8 mouse cellular contexts compared by ENCODE assay signal in the genomic region with DNA sequence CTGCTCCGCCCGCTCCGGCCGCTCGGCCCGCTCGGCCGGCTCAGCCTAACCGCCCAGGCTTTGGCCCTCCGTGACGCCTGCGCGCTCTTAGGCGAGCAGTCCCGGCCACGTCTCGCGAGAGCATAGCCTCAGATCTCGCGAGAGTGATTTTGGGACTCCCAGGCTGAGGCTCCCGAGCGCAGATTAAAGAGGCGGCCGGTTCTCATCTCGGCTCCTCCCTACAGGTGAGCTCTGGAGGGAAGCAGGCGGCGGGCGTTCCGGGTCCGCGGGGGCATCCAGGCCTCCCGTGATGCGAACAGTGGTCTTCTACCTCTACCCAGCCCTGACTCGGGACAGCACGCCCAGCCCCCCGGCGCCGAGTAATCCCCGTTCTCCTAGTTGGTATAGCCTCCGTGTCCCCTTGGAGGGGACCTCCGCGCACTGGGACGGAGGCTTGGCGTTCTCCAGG. TPM values are rescaled to one million over a fixed set of nuclear protein-coding genes. Genes with fewer than 3 reads are reported as not detected.
DNase-seq lines count a peak whose midpoint lies in the region; ATAC-seq and TF ChIP-seq lines count a peak whose summit lies in the region.

Ofd1 (minus strand) TSS at position 89 of the 448 bp plus-strand sequence.

- H3K9me3 ChIP-seq in ES-Bruce4 (replicated peaks; ENCODE audit: control insufficient read depth, insufficient read depth, low read length, poor library complexity, severe bottlenecking), result no peaks in the 10 kb centered on the region
- H3K9me3 ChIP-seq in forebrain, embryonic 13.5 days (replicated peaks), result no peaks in the 10 kb centered on the region
- no peaks in the 10 kb centered on the region for H3K9me3 ChIP-seq in neural tube, embryonic 15.5 days (replicated peaks)

- TF ChIP-seq CTCF in ES-Bruce4 (IDR thresholded peaks at IDR 0.05; ENCODE audit: low read depth, low read length), result no peak

- 22% methylated on average over 33 of the region's 44 CpGs for WGBS in forebrain, embryonic 13.5 days
- 16% methylated on average over 43 of the region's 44 CpGs for WGBS in neural tube, embryonic 15.5 days

- DNase-seq in heart, postnatal 14 days, result peak; percentile 90 to 92
- DNase-seq in layer of hippocampus, adult 11-12 months (ENCODE audit: low spot score), result peak; percentile 90
- DNase-seq in lung, adult 18-20 months, result peak; percentile 91 to 93
- peak; percentile 91 for DNase-seq in testis, postnatal 14 days (ENCODE audit: low spot score)

- TF ChIP-seq POLR2A in ES-Bruce4 (IDR thresholded peaks at IDR 0.05; ENCODE audit: insufficient read depth, low read length), result peak; percentile 8

- no peaks in the 10 kb centered on the region for H3K27me3 ChIP-seq in ES-Bruce4 (ENCODE audit: control insufficient read depth, insufficient read depth, low read length, poor library complexity, severe bottlenecking)
- peaks cover 15% of the 10 kb centered on the region; the same call in 1 of the 2 replicates for H3K27me3 ChIP-seq in forebrain, embryonic 13.5 days
- H3K27me3 ChIP-seq in neural tube, embryonic 15.5 days (replicated peaks), result peaks cover 6% of the 10 kb centered on the region; the same call in 1 of the 2 replicates

- H3K4me2 ChIP-seq in forebrain, embryonic 13.5 days, result peak within 1 kb of the TSS; percentile 64
- H3K4me2 ChIP-seq in neural tube, embryonic 15.5 days, result peak within 1 kb of the TSS; percentile 58

- no peak for TF ChIP-seq EP300 in ES-Bruce4 (IDR thresholded peaks at IDR 0.05; ENCODE audit: insufficient read depth, low read depth, low read length)

- peak within 1 kb of the TSS; percentile 96 for H3K4me3 ChIP-seq in ES-Bruce4 (ENCODE audit: low read depth, low read length)
- peak within 1 kb of the TSS; percentile 57 for H3K4me3 ChIP-seq in forebrain, embryonic 13.5 days
- peak within 1 kb of the TSS; percentile 59 for H3K4me3 ChIP-seq in neural tube, embryonic 15.5 days (replicated peaks)

- ATAC-seq in cerebellum, adult (ENCODE audit: insufficient number of reproducible peaks, low FRiP score, low TSS enrichment), result peak; percentile 99
- ATAC-seq in forebrain, embryonic 13.5 days, result peak; percentile 99
- ATAC-seq in neural tube, embryonic 15.5 days (ENCODE audit: low FRiP score), result peak; percentile 99

- no peaks in the 10 kb centered on the region for H3K4me1 ChIP-seq in ES-Bruce4 (ENCODE audit: control insufficient read depth, insufficient read depth, low read length)
- H3K4me1 ChIP-seq in forebrain, embryonic 13.5 days, result peaks cover 8% of the 10 kb centered on the region; the same call in 1 of the 2 replicates
- H3K4me1 ChIP-seq in neural tube, embryonic 15.5 days, result peaks cover 10% of the 10 kb centered on the region; the same call in 1 of the 2 replicates

- H3K36me3 ChIP-seq in ES-Bruce4 (ENCODE audit: control insufficient read depth, insufficient read depth, low read length, poor library complexity, severe bottlenecking), result no peaks in the 10 kb centered on the region
- H3K36me3 ChIP-seq in forebrain, embryonic 13.5 days (ENCODE audit: poor library complexity, severe bottlenecking), result no peaks in the 10 kb centered on the region
- H3K36me3 ChIP-seq in neural tube, embryonic 15.5 days, result no peaks in the 10 kb centered on the region

- peak within 1 kb of the TSS; percentile 99 for H3K9ac ChIP-seq in ES-Bruce4 (ENCODE audit: low read depth, poor library complexity, severe bottlenecking)
- peak within 1 kb of the TSS; percentile 85 for H3K9ac ChIP-seq in forebrain, embryonic 13.5 days
- peak within 1 kb of the TSS; percentile 65 for H3K9ac ChIP-seq in neural tube, embryonic 15.5 days (replicated peaks)

- H3K27ac ChIP-seq in ES-Bruce4 (ENCODE audit: insufficient read depth, low read length), result no peak within 1 kb of the TSS; the same call in 1 of the 2 replicates
- peak within 1 kb of the TSS; percentile 65 for H3K27ac ChIP-seq in forebrain, embryonic 13.5 days
- H3K27ac ChIP-seq in neural tube, embryonic 15.5 days (replicated peaks), result peak within 1 kb of the TSS; percentile 86

- intact Hi-C loops in heart, postnatal 14 days (cut with DNase I), result loop anchor here (5.0 kb wide), 1 partner anchor 72 kb away; no protein-coding TSS in a partner anchor

RNA-seq across cellular contexts. Expression of gene Ofd1, which starts in this region (rescaled TPM):
- 19.7 and 19.8 TPM in 2 replicates for polyA plus RNA-seq in ES-Bruce4 (2011; ENCODE audit: insufficient read depth, insufficient read length, low read depth, missing spikeins)
- polyA plus RNA-seq in forebrain, embryonic 13.5 days (2015; fragmentation: Nextera tagmentation; extraction: Ambion mirVana), result 7.6 and 8.1 TPM in 2 replicates
- total RNA-seq in heart, postnatal 14 days (2021), result 1 to 10 TPM; 3.6 to 4.0 TPM
- 5.7 and 5.9 TPM in 2 replicates for polyA plus RNA-seq in neural tube, embryonic 15.5 days (2015; fragmentation: Nextera tagmentation; extraction: Ambion mirVana)
